Mouse (Mus musculus) left cerebral cortex, postnatal 4 days (tissue): ENCODE results near the gene Hrasls. TPM values are rescaled to one million over a fixed set of nuclear protein-coding genes. Genes with fewer than 3 reads are reported as not detected.

Experiments
- DNase-seq: peaks from one replicate; pipeline ENCODE4 v3.0.0-alpha.2; 2022
- intact Hi-C: fragments of 180-260 bp; cut with DNase I; formaldehyde crosslinking; loops from one replicate; pipeline ENCODE4 v1.15.1; 2025
- total RNA-seq, 2 experiments: library from RNA; stranded (reverse); gene quantifications; 2 replicates each; pipeline ENCODE4 v1.2.3; 2021

The Hrasls gene
- 1 to 10 TPM; 5.1 to 5.9 TPM for total RNA-seq

DNA sequence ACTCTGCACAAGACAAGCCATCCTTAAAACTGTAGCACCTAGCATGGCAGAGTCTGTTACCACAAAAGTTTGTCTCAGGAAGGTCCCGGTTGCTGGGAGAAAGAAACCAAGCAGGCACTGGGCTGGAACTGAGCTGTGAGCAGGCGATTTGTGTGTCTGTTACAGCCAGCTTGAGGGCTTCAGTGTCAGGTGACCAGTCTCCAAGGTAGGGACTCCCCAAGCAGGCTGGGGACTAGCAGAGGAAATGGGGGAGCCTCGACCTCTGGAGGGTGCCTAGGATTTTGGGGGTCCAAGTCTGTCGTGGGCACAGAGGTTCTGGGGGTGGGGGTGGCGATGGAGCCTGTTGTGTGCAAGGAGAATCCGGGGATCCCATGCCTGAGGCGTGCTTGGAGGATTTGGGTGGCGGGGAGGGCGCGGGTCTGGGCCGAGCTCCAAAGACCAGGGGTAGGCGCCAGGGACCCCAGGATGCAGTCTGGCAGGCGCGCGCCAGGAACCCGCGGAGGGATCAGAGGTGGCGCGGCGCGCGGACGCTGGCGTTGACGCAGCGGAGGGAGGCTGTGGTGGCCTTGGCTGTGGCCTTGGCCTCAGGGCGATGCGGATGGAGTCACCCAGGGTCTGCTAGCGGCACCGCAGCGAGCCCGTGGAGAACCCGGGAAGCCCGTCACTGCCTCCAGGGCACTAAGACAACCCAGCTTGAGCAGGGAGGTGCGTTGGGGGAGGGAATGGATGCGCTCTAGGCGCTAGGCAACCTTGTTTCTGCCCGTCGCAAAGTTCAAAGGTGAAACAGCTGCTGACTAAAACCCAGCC lies at the start of gene Hrasls:
TSS of gene Hrasls (plus strand) at position 91 of the 807 bp plus-strand sequence.
- DNase-seq: peak; percentile 61
- intact Hi-C loops: loop anchor here (10.0 kb wide), 1 partner anchor 275 kb away; no protein-coding TSS in a partner anchor

DNA sequence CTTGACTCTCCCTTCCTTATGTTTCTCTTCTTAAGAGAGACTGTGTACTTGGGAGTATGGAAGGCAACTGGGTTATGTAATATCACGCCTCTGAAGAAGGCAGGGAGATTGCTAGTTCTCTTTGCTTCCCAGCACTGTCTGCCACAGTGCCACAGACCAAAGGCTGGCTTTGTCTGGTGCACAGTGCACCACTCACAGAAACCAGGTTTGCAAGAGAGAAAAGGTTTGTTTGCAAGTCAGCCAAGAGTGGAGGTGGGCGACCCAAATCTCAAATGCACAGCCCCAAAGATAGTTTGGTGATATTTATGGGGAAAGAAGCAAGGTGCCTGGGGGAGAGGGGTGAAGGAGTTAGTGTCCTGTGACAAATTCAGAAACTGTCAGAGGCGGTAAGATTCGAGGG lies 47.2 kb upstream of the Hrasls start:
- intact Hi-C loops: no loop called here
- no peak for DNase-seq

DNA sequence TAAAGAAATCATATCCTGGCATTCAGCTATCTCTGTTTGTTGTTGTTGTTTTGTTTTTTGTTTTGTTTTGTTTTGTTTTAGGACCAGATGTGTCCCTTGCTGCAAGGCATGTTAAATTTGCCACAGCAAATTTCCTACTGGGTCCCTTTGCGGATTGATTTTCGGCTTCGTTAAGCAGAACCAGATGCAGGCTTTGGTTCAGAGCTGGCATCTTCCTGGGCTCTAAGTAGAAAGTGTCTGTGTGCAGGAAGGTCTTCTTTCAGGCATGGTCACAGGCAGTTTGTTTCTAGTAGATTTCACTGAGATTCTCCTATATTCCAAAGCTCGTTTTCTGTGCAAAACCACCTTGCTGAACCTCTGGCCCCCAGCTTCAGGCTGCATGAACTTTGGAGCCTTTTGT lies 42.4 kb upstream of the Hrasls start:
- no peak for DNase-seq
- intact Hi-C loops: no loop called here

DNA sequence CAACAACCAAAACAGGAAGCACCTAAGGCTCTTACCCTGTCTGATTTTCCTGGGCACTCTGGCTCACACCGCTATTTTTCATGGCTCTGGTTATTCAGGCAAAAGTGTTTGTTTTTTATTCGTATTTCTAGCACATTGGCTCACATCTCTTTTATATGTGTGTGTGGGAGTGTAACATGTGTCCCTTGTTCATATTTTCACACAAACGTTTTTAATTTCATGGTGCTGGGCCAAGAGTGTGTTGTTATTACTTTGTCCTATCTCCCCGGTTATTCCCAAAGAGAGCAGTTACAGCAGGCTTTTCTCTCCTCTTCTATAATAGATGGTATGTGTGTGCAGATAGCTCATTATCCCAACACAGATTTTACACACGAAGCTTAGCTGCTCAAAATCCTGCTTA lies 37.8 kb upstream of the Hrasls start:
- intact Hi-C loops: no loop called here
- no peak for DNase-seq

- intact Hi-C loops: no loop called here
- DNase-seq: no peak
These were observed 36.3 kb upstream of the Hrasls start for GRCm38 (mm10) chr16:29173201-29173600.

DNA sequence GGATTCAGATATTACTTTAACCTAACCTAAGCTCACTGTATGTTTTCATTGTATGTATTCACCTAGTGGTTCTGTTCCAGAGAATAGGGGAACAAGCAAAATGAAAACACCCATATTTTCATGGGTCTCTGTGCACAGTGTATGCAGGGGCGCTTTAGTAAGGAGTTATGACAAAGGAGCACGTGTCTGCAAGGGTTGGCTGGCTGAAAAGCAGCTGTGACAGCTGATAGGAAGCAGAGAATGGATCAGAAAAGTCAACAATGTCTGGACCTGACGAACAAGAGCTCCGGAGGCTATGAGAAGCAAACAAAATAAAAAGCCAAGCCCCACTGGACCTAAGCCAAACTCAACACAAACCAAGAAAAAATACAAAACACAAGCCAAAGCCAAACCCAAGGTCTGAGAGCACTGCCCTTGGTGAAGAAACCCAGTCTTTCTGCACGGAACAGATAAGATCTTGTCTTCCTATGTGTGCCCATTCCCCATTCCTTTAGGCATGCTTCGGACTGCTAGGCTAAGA lies 34.6 kb upstream of the Hrasls start:
- DNase-seq: no peak
- intact Hi-C loops: no loop called here

DNA sequence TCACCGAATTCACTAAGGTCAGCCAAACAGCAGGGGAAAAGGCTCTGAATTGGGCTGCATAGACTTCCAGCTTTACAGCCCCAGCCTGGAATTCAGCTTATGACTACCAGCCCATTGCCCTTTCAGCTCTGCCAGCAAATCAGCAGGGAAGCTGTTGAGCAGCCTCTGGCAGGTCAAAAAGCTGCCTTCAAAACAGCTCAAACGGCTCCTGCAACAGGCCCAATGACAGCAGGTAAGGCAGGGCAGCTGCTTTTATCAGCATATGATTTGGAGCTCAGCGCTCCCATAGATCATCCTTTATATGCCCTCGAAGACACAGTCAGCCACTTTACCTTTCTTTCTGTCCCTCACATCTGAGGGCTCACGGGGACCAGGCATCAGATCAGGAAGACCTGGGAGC lies 16.6 kb upstream of the Hrasls start:
- intact Hi-C loops: no loop called here
- peak; percentile 74 for DNase-seq

DNA sequence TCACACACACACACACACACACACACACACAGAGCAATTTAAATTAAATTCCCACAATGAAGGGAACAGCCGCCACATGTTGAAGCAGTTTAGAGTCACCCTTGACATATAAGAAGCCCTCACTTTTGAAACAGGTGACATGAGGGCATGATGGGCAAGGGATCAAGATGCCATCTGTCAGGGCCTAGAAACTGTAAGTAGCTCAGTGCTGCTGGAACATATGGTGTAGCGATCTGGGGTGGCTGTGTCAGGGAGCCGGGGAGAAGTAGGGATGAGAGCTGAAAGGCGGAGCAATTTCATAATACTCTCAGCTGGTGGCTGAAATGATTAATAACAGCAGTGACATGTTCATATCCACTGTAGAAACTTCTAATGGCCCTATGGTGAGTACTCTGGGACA lies 15.5 kb upstream of the Hrasls start:
- intact Hi-C loops: no loop called here
- DNase-seq: peak; percentile 76

GRCm38 (mm10) chr16:29195156-29195555 lies 14.3 kb upstream of the Hrasls start:
- intact Hi-C loops: no loop called here
- DNase-seq: peak; percentile 28

- peak; percentile 56 for DNase-seq
- intact Hi-C loops: no loop called here
These were observed 11.0 kb upstream of the Hrasls start for GRCm38 (mm10) chr16:29198461-29198860.

GRCm38 (mm10) chr16:29201146-29201545 lies 8.3 kb upstream of the Hrasls start:
- DNase-seq: no peak
- intact Hi-C loops: no loop called here

DNA sequence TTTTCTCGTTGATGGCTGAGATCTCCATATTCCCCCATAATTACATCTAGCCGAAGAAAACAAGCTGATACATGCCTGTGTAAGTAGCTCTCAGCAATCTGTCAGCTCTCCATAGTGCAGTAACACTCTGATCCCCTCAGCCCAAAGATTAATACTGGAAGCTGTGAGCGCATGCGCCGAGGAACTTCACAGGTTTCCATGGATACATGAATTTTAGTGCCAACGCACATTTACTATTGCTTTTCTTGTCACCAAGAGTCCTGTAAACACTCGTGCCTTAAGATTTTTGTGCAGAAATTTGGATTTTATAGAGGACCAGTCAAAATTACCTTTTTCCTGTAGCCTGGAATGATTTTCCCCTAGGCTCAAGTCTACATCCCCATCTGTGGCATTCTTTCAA lies 4.6 kb upstream of the Hrasls start:
- no peak for DNase-seq
- intact Hi-C loops: no loop called here

DNA sequence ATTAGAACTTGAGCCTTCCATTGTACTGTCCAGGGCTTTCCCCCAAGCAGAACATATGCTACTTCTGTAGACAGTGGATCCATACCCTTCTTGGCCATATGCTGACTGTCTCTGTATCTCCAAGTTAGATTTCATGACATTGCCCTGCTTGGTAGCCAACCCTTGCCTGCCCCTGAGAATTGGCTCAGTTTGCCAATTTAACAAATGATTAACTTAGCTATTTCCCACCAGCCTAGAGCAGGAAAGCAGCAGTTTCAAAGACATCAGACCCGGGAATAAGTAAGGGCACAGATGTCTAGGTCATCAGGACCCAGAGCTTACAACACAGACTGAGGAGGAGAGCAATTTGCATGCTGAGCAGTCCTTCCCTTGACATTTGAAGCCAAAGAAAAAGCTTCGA lies 3.9 kb upstream of the Hrasls start:
- no peak for DNase-seq
- intact Hi-C loops: no loop called here

DNA sequence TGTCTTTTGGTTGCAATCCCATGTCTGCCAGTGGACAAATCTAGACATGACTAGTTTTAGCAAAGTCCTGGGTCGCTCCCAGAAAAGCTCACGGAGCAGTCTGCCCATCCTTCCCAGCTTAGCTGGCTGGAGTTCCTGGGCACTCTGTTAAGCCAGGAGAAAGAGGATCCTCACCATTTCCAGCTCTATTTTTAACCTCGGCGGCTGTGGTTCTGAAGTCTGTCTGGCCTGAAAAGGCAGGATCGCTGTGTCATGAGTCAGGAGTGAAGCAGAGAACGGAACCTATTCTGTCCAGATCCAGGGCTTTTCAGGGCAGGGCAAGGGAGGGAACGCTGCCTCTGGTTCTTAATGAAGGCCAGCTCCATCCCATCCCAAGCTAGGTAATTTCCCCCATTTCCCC lies 654 bp upstream of the Hrasls start:
- DNase-seq: no peak
- intact Hi-C loops: no loop called here

DNA sequence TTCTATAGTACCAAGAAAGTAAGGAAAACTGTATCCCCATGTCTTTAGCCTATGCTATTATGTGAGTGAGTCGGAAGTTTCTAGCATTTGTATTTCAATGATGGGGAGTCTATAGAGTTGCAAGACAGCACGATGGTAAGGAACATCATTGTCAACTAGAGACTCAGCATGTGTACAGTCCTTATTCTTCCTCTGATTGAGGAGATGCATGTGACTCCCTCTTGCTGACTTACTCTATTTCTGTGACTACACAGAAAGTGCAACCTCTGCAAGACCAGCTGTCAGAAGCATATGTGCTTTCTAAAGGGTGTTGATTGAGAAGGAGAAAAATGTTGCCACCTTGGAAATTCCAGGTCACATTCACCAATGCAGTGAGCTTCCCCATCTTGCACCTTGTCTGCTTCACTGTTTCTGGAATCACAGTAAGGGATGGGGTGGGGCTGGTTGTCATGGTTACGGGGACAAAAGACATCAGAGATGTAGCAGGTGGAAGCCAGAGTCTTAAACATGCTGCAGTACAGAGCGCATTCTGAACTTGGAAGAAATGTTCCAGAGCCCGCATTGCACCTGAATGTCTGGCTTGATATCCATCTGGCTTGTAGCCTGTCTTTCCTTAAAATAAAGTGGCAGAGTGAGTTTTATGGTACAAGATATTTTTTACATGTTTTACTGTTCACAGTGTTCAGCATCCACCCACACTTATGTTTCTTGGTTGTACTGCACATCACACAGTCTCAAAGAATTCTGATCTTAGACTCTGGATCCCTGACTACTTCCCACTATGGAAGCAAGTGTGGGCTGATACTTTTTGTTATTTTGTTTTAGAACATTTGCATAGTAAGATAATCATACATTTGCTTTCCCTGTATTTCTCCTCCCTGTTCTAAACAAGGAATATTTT lies 7.2 kb downstream of the Hrasls start:
- peak; percentile 55 for DNase-seq
- intact Hi-C loops: loop anchor here (10.0 kb wide), 1 partner anchor 282 kb away; no protein-coding TSS in a partner anchor

DNA sequence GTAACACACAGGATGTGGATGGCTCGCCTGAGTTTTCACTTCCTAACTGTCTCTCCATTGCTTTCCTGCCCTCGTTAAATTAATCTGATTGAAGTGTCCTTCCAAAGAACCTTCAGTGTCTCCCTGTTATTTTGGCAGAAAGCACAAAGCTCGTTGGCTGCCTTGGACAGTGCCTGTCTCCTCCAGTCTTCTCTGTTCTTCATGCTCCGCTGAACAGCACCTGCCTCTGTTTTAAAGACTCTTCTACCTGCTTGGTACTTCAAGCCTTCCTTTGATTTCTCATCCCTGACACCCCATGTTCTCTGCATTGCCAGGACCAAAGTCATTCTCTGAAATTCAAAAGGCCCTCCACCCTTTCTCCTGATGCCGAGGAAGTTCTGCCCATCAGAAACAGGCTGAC lies 26.5 kb downstream of the Hrasls start:
- intact Hi-C loops: no loop called here

GRCm38 (mm10) chr16:29254325-29254724 lies 44.8 kb downstream of the Hrasls start:
- no peak for DNase-seq
- intact Hi-C loops: no loop called here

More for the DNA sequence above, 26.5 kb downstream of the Hrasls start:
- DNase-seq: peak; percentile 39
